Mouse (Mus musculus): ENCODE data around the gene Homez.

GRCm38 (mm10) chr14:54823716-54824115 is 47.0 kb downstream of the Homez start:
- TF ChIP-seq CTCF (IDR thresholded peaks at IDR 0.05; ENCODE audit: borderline replicate concordance, control insufficient read depth, extremely low read depth, insufficient read depth, low read length, poor library complexity) (no peak), POLR2A (IDR thresholded peaks at IDR 0.05; ENCODE audit: control insufficient read depth, extremely low read depth, insufficient read depth, low read length, poor library complexity) (no peak)

Data from thymus, adult 2 months (tissue).